Mouse (Mus musculus) intestine, postnatal 0 days (tissue): Measurements from ENCODE around the gene Hist4h4. TPM values are rescaled to one million over a fixed set of nuclear protein-coding genes. Genes with fewer than 3 reads are reported as not detected.
A peak's percentile ranks its signal among the peaks of the same experiment; 100 is the strongest.

Experiments used
- ATAC-seq: fragments of 200-750 bp; cut with Nextera tagmentation; 2 replicates; pipeline ENCODE4 v1.8.0; 2017; ENCODE audit warnings: mild to moderate bottlenecking, moderate TSS enrichment, moderate library complexity
- H3K27ac ChIP-seq: fragments of 300-500 bp; sonication (generic); 2 replicates; pipeline ENCODE4 v1.5.1; 2014; ENCODE audit warnings: mild to moderate bottlenecking, low read depth, low read length, moderate library complexity
- H3K27me3 ChIP-seq: fragments of 300-500 bp; sonication (generic); replicated peaks from 2 replicates; pipeline ENCODE4 v1.6.1; 2014; ENCODE audit warnings: low read length, mixed read lengths; ENCODE audit not compliant: control insufficient read depth, insufficient read depth
- H3K36me3 ChIP-seq: fragments of 300-500 bp; sonication (generic); 2 replicates; pipeline ENCODE4 v1.6.1; 2014; ENCODE audit warnings: mild to moderate bottlenecking, moderate library complexity; ENCODE audit not compliant: control insufficient read depth, insufficient read depth
- H3K4me1 ChIP-seq: fragments of 300-500 bp; sonication (generic); replicated peaks from 2 replicates; pipeline ENCODE4 v1.6.1; 2014; ENCODE audit warnings: antibody characterized with exemption, low read length, mixed read lengths; ENCODE audit not compliant: control insufficient read depth, insufficient read depth
- H3K4me2 ChIP-seq: fragments of 300-500 bp; sonication (generic); replicated peaks from 2 replicates; pipeline ENCODE4 v1.6.1; 2014; ENCODE audit warnings: low read depth, mild to moderate bottlenecking, moderate library complexity
- H3K4me3 ChIP-seq: fragments of 300-500 bp; sonication (generic); 2 replicates; pipeline ENCODE4 v1.5.1; 2014; ENCODE audit warnings: low read depth, low read length
- H3K9ac ChIP-seq: fragments of 300-500 bp; sonication (generic); 2 replicates; pipeline ENCODE4 v1.6.1; 2014; ENCODE audit warnings: mild to moderate bottlenecking, low read depth, low read length
- H3K9me3 ChIP-seq: fragments of 300-500 bp; sonication (generic); 2 replicates; pipeline ENCODE4 v1.6.1; 2016; ENCODE audit warnings: mixed run types; ENCODE audit not compliant: control insufficient read depth
- CTCF ChIP-seq: sonication (generic); IDR thresholded peaks from 2 replicates; pipeline ENCODE4 v1.5.1; 2016; ENCODE audit warnings: low read depth, mild to moderate bottlenecking, control low read depth, antibody characterized with exemption, moderate library complexity
- WGBS: fragments of 180-500 bp; shearing (Covaris S2); extraction: QIAGEN DNeasy Blood & Tissue Kit; methylation state at CpG from one replicate; pipeline ENCODE4 v1.1.7; 2014; 5-methylcytosine and 5-hydroxymethylcytosine counted together
- polyA plus RNA-seq: library from polyadenylated mRNA; unstranded; fragments of >200 nt; fragmentation: Nextera tagmentation; extraction: Ambion mirVana; gene quantifications from 2 replicates; pipeline ENCODE4 v1.2.1, GENCODE M21; 2015

The Hist4h4 gene
- polyA plus RNA-seq, 1 experiment from 2014 or later = 0.76 TPM

DNA sequence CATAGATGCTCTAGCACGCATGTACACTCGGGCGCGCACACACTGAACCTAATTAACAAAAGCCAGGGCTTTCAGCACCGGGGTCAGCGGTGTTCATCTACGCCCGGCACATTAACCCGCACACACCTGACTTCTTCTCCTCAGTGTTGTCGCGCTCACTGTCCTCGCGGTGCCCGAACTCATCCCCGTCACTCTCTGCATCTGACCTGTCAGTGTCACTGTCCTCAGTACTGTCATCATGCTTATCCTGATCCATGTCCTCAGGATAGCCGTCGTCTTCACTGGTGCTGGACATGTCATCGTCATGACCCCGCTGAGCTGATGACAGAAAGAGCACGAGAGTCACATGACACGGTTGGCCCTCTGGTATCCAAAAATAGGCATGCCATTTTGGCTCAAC, 16.2 kb upstream of the Hist4h4 start:
- WGBS = 97% methylated on average over 21 of the region's 21 CpGs
- Histone ChIP-seq H3K4me2 (no peak overlapping the region), H3K27me3 (no peaks in the 10 kb centered on the region), H3K9me3 (no peaks in the 10 kb centered on the region), H3K36me3 (peaks cover 87% of the 10 kb centered on the region), H3K27ac (no peak overlapping the region), H3K4me1 (no peaks in the 10 kb centered on the region), H3K9ac (no peak overlapping the region), H3K4me3 (no peak overlapping the region)
- TF ChIP-seq CTCF = no peak
- ATAC-seq = no peak

DNA sequence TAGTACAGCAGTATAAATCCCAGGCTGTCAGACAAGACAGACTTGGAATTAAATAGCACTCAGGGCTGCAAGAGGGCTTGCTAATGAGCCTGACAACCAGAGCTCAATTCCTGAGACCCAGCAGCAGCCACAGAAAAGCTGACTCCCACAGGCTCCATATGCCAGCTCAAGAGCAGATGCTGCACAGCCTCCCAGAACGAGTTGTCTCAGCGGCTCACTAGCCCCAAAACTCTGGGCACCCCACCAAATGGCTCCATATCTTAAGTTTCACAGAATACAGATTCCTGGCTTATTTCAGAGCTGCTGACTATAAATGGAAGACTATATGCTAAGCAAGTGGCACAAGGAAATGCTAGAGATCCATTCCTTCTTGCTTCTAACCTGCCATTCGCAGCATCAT, 13.3 kb upstream of the Hist4h4 start:
- TF ChIP-seq CTCF = no peak
- WGBS = 90% methylated on average over 3 of the region's 3 CpGs
- no peaks in the 10 kb centered on the region for H3K4me1 ChIP-seq
- no peak for ATAC-seq
- H3K36me3 ChIP-seq = peaks cover 84% of the 10 kb centered on the region
- H3K9ac ChIP-seq = no peak overlapping the region
- no peak overlapping the region for H3K27ac ChIP-seq
- no peaks in the 10 kb centered on the region for H3K9me3 ChIP-seq
- no peak overlapping the region for H3K4me2 ChIP-seq
- no peak overlapping the region for H3K4me3 ChIP-seq
- H3K27me3 ChIP-seq = no peaks in the 10 kb centered on the region

DNA sequence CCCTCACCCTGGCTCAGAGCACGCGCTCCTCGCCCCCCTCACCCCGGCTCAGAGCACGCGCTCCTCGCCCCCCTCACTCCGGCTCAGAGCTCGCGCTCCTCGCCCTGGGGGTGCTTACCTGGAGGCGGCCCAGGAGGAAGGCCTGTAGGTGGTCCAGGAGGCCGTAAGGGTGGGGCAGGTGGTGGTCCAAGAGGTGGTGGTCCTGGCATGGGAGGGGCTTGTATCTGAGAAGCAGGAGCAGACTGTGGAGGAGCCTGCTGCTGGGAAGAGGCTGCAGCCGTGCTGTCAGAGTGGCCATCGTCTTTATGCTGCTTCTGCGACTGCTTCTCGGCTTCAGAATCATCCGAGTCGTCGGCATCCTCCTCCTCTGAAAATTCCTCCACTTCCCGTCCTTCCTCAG, 12.6 kb upstream of the Hist4h4 start:
- no peak for ATAC-seq
- H3K27ac ChIP-seq = no peak overlapping the region
- H3K9me3 ChIP-seq = no peaks in the 10 kb centered on the region
- WGBS = 90% methylated on average over 21 of the region's 21 CpGs
- peaks cover 77% of the 10 kb centered on the region for H3K36me3 ChIP-seq
- 0 out of 2 replicates have a peak, but pooled peaks cover 4% of the 10 kb centered on the region for H3K4me1 ChIP-seq
- H3K4me3 ChIP-seq = no peak overlapping the region
- no peak overlapping the region for H3K9ac ChIP-seq
- H3K4me2 ChIP-seq = no peak overlapping the region
- no peaks in the 10 kb centered on the region for H3K27me3 ChIP-seq
- TF ChIP-seq CTCF = no peak

GRCm38 (mm10) chr6:136815381-136815780, 11.2 kb upstream of the Hist4h4 start:
- no peak for TF ChIP-seq CTCF
- ATAC-seq = no peak
- Histone ChIP-seq H3K36me3 (peaks cover 62% of the 10 kb centered on the region), H3K9me3 (no peaks in the 10 kb centered on the region), H3K9ac (no peak overlapping the region), H3K27ac (no peak overlapping the region), H3K4me2 (no peak overlapping the region), H3K4me3 (no peak overlapping the region), H3K27me3 (no peaks in the 10 kb centered on the region), H3K4me1 (peaks cover 10% of the 10 kb centered on the region; the same call in 1 of the 2 replicates)
- 86% methylated on average over 7 of the region's 7 CpGs for WGBS

DNA sequence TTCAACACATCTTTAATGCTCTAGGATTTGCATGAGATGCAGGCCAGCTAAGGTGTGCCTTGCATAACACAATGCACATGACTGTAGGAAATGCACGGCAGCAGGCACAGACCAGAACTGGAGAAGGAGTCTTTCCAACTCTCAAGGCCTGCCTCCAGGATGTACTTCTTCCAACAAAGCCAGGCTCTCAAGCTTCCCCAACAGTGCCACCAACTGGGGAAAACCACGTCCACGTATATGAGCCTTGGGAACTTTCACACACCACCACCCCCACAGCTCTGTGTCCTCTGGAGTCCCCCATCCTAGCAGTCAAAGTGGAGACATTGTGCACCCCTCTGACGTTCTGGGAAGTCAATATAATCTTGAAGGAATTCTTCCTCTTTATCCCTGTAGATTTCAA, 8.9 kb upstream of the Hist4h4 start:
- Histone ChIP-seq H3K36me3 (peaks cover 44% of the 10 kb centered on the region), H3K4me3 (no peak overlapping the region), H3K27me3 (no peaks in the 10 kb centered on the region), H3K27ac (no peak overlapping the region), H3K9me3 (no peaks in the 10 kb centered on the region), H3K4me2 (no peak overlapping the region), H3K9ac (no peak overlapping the region), H3K4me1 (peaks cover 13% of the 10 kb centered on the region; the same call in 1 of the 2 replicates)
- TF ChIP-seq CTCF = peak; percentile 70
- no peak for ATAC-seq
- 23% methylated on average over 4 of the region's 4 CpGs for WGBS

DNA sequence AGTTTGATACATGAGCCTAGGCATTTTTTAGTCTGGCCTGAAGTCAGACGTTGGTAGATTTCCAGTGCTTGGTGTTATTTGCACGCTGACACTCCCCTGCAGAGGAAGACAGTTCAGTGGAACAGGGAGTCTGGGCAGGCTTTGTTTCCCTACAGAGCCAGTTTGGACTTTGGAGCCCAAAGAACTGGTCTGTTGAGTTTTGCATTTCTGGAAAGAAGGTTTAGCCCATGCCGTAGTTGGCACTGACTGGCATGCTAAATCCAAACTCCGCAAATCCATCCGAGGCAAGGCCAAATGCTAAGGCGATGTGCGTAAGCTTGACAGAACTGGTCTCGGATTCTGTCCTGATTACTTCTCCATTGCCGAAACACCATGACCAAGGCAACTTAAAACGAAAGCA, 7.0 kb upstream of the Hist4h4 start:
- whole genome bisulfite sequencing = 59% methylated on average over 10 of the region's 10 CpGs
- peaks cover 27% of the 10 kb centered on the region for H3K36me3 ChIP-seq
- no peaks in the 10 kb centered on the region for H3K9me3 ChIP-seq
- H3K4me1 ChIP-seq = peaks cover 16% of the 10 kb centered on the region; the same call in 1 of the 2 replicates
- 0 out of 2 replicates have a peak, but pooled peaks have one; percentile 2 for ATAC-seq
- no peak for TF ChIP-seq CTCF
- H3K4me2 ChIP-seq = peak overlapping the region; percentile 35
- no peak overlapping the region for H3K9ac ChIP-seq
- H3K27me3 ChIP-seq = no peaks in the 10 kb centered on the region
- H3K27ac ChIP-seq = peak overlapping the region; percentile 35; the same call in 1 of the 2 replicates
- H3K4me3 ChIP-seq = no peak overlapping the region

DNA sequence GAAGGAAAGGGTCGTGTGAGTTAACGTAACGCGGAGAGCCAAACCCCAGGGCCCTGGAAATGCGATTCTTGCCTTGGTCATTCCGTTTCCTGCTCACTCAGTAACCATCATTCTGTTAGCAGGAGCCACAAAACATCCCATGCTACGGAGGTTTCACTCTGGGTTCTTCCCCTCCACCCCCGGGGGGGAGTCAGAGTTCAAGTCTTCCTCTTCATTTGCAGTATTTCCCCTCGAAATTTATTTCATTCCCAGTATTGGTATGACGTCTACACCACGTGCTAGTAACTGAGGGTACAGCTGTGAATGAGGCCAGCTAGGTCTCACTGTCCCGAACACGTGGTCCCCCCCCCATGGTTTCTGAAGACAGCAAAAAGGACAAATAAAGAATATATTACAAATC, 5.5 kb upstream of the Hist4h4 start:
- peak overlapping the region; percentile 94 for H3K4me2 ChIP-seq
- WGBS = 50% methylated on average over 13 of the region's 13 CpGs
- TF ChIP-seq CTCF = no peak
- ATAC-seq = no peak
- no peaks in the 10 kb centered on the region for H3K27me3 ChIP-seq
- no peaks in the 10 kb centered on the region for H3K9me3 ChIP-seq
- H3K36me3 ChIP-seq = peaks cover 15% of the 10 kb centered on the region
- peak overlapping the region; percentile 90 for H3K27ac ChIP-seq
- H3K4me1 ChIP-seq = peaks cover 16% of the 10 kb centered on the region; the same call in 1 of the 2 replicates
- H3K9ac ChIP-seq = peak overlapping the region; percentile 79
- H3K4me3 ChIP-seq = peak overlapping the region; percentile 85
